Mouse (Mus musculus) stomach, embryonic 16.5 days (tissue): Measurements from ENCODE around the gene Setd6. TPM values are rescaled to one million over a fixed set of nuclear protein-coding genes. Genes with fewer than 3 reads are reported as not detected.

Source experiments
- microRNA-seq: library from miRNA; unstranded; fragments of <30 nt; microRNA quantifications from one replicate; pipeline ENCODE4, GENCODE M21; 2016
- polyA plus RNA-seq: library from polyadenylated mRNA; unstranded; fragments of >200 nt; fragmentation: Nextera tagmentation; extraction: Ambion mirVana; gene quantifications from 2 replicates; pipeline ENCODE4 v1.2.1, GENCODE M21; 2015

The Setd6 gene
- polyA plus RNA-seq, 1 experiment from 2014 or later: 16.8 TPM

Small RNA genes lying within 50 kb of the gene (microRNA-seq; reads per million reads assigned to microRNA genes)
- 0.50 reads per million for gene Mir7073

Other genes starting within 250 kb of the Setd6 start
- gene Csnk2a2, start 225.8 kb upstream of the Setd6 start, polyA plus RNA-seq: 6.8 and 7.6 TPM in 2 replicates
- 0.31 and 0.59 TPM in 2 replicates for gene Ccdc113, start 181.8 kb upstream of the Setd6 start, polyA plus RNA-seq
- gene Prss54, start 139.5 kb upstream of the Setd6 start, polyA plus RNA-seq: not detected in 2 replicates
- gene Gins3, start 82.4 kb upstream of the Setd6 start, polyA plus RNA-seq: 15.8 and 16.1 TPM in 2 replicates
- 22.2 and 24.3 TPM in 2 replicates for gene Ndrg4, start 38.9 kb upstream of the Setd6 start, polyA plus RNA-seq
- 66.0 and 70.4 TPM in 2 replicates for gene Cnot1, start 91.6 kb downstream of the Setd6 start, polyA plus RNA-seq
- gene Sap18b, start 109.5 kb downstream of the Setd6 start, polyA plus RNA-seq: 327 and 366 TPM in 2 replicates
- 13.7 and 14.5 TPM in 2 replicates for gene Slc38a7, start 137.7 kb downstream of the Setd6 start, polyA plus RNA-seq
- 186 and 188 TPM in 2 replicates for gene Got2, start 172.7 kb downstream of the Setd6 start, polyA plus RNA-seq